Comparison of ENCODE assay signal across 8 mouse cellular contexts in the genomic region with DNA sequence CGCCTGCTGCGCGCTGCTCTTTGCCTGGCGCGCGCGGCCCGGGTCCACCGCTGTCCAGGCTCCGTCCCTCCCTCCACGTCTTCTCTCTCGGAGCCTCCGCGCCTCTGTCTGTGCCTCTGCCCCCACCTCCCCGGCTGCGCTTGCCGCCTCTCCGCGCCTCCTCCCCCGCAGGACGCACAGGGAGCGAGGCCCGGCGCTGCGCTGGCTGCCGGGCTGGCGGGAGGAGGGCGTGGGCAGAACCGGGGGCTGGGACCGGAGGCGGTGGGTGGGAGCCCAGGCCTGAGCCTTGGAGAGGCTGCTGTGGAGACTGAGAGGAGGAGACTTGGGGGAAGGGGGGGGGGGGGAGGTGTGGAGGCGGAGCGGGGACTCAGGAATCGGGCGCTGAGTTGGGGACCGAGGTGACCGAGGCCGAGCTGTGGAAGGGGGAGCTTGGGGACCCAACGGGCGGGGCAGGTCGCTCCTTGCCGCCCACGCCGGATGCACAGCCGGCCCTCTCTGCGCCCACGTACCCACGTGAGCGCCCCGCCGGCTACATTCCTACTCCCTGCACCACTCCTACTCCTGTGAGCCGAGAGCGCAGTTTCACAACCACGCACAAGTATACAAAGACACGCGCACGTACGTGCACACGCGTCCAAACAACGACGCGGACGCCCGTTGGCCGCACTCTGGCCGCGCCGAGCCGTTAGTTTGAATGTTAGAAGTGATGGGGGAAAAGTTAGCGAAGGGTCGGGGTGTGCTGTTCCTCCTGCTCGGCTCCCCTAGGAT. TPM values are rescaled to one million over a fixed set of nuclear protein-coding genes. Genes with fewer than 3 reads are reported as not detected.
DNase-seq lines count a peak whose midpoint lies in the region; ATAC-seq and TF ChIP-seq lines count a peak whose summit lies in the region.

Nemp1 (plus strand) TSS at position 401 of the 768 bp plus-strand sequence.

- H3K79me2 ChIP-seq in MEL (ENCODE audit: control insufficient read depth, insufficient read depth, low read length, poor library complexity), result peaks cover 22% of the 10 kb centered on the region

- ATAC-seq in hematopoietic stem cell, adult 5-6 weeks (replicated peaks in 1 of 2; ENCODE audit: insufficient read depth in 1 of 2, low FRiP score in 2 of 2, low TSS enrichment in 1 of 2, low read depth in 1 of 2, poor library complexity in 2 of 2, severe bottlenecking in 2 of 2), result peak; percentile 20 to 40

- no peak for TF ChIP-seq RAD21 in MEL (IDR thresholded peaks at IDR 0.05; ENCODE audit: low read depth, low read length)

- peaks cover 9 to 52% of the 10 kb centered on the region in 2 experiments for H3K4me1 ChIP-seq in MEL (ENCODE audit: control insufficient read depth in 1 of 2, insufficient read depth in 2 of 2, low read length in 2 of 2)

- no peaks in the 10 kb centered on the region for H3K27me3 ChIP-seq in MEL (ENCODE audit: control insufficient read depth in 1 of 2, insufficient read depth in 2 of 2, low read length in 2 of 2)

- peak; percentile 90 for DNase-seq in MEL (ENCODE audit: low read depth, low spot score)
- DNase-seq in cerebellum, adult 8-10 months, result peak; percentile 80
- DNase-seq in forelimb bud, embryonic 11.5 days (ENCODE audit: low read depth, low spot score), result peak; percentile 83
- peak; percentile 89 for DNase-seq in layer of hippocampus, adult 9-11 months
- DNase-seq in lung, postnatal 10 days, result peak; percentile 93
- peak; percentile 84 for DNase-seq in ovary, postnatal 10 days (ENCODE audit: low spot score)
- DNase-seq in thymus, postnatal 10 days (ENCODE audit: low spot score in 2 of 2), result peak; percentile 59 to 62

- TF ChIP-seq POLR2A in MEL (IDR thresholded peaks at IDR 0.05; ENCODE audit: control insufficient read depth in 1 of 2, insufficient read depth in 1 of 2, low read depth in 1 of 2, low read length in 2 of 2, poor library complexity in 1 of 2), result peak; percentile 33 to 62; a peak in 2 of 4 replicates

- peak within 1 kb of the TSS; percentile 91 for H3K9ac ChIP-seq in MEL (ENCODE audit: control insufficient read depth, low read depth, low read length, poor library complexity, severe bottlenecking)

- peak in 1 of 2 experiments; percentile 55; a peak in 2 of 4 replicates for TF ChIP-seq EP300 in MEL (IDR thresholded peaks at IDR 0.05; ENCODE audit: low read depth in 1 of 2, low read length in 2 of 2)

- H3K4me3 ChIP-seq in MEL (ENCODE audit: control insufficient read depth in 1 of 2, insufficient read depth in 1 of 2, low read depth in 2 of 2, low read length in 2 of 2), result peak within 1 kb of the TSS; percentile 72 to 94

- peak within 1 kb of the TSS; percentile 98 for H3K27ac ChIP-seq in MEL (ENCODE audit: control insufficient read depth, low read depth, low read length)

- no peaks in the 10 kb centered on the region for H3K9me3 ChIP-seq in MEL (replicated peaks; ENCODE audit: insufficient read depth, low read length)

- peaks cover 0 to 40% of the 10 kb centered on the region in 2 experiments; a peak in 2 of 4 replicates for H3K36me3 ChIP-seq in MEL (ENCODE audit: control insufficient read depth in 1 of 2, insufficient read depth in 2 of 2, low read length in 2 of 2)

- TF ChIP-seq CTCF in MEL (IDR thresholded peaks at IDR 0.05 in 2 of 3, conservative IDR thresholded peaks at IDR 0.05 in 1 of 3; ENCODE audit: control insufficient read depth in 1 of 3, insufficient read depth in 1 of 3, low read depth in 2 of 3, low read length in 3 of 3, poor library complexity in 1 of 3, severe bottlenecking in 1 of 3), result no peak

TF ChIP-seq in MEL, 35 proteins besides CTCF, POLR2A, EP300 and RAD21:
- TF ChIP-seq UBTF (IDR thresholded peaks at IDR 0.05; ENCODE audit: borderline replicate concordance, insufficient read depth, low read depth, low read length), result peak; percentile 79; the same call in 1 of the 2 replicates
- peak; percentile 73; the same call in 1 of the 2 replicates for TF ChIP-seq MAZ (IDR thresholded peaks at IDR 0.05; ENCODE audit: low read depth, low read length)
- TF ChIP-seq SIN3A (IDR thresholded peaks at IDR 0.05; ENCODE audit: low read length), result peak; percentile 56
- no peak for TF ChIP-seq KAT2A (conservative IDR thresholded peaks at IDR 0.05; ENCODE audit: low read depth, low read length)
- no peak for TF ChIP-seq GABPA (IDR thresholded peaks at IDR 0.05; ENCODE audit: low read depth, low read length)
- TF ChIP-seq POLR2AphosphoS2 (IDR thresholded peaks at IDR 0.05; ENCODE audit: low read length), result peak; percentile 59; the same call in 1 of the 2 replicates
- no peak for TF ChIP-seq ZKSCAN1 (IDR thresholded peaks at IDR 0.05; ENCODE audit: low read depth, low read length)
- TF ChIP-seq MXI1 (IDR thresholded peaks at IDR 0.05; ENCODE audit: low read depth, low read length), result peak; percentile 23; the same call in 1 of the 2 replicates
- TF ChIP-seq MAFK (IDR thresholded peaks at IDR 0.05; ENCODE audit: borderline replicate concordance, low read depth, low read length), result no peak
- peak; percentile 74 for TF ChIP-seq USF1 (IDR thresholded peaks at IDR 0.05; ENCODE audit: low read depth, low read length)
- peak; percentile 3; the same call in 1 of the 2 replicates for TF ChIP-seq ETS1 (IDR thresholded peaks at IDR 0.05; ENCODE audit: low read depth, low read length)
- peak; percentile 5; the same call in 1 of the 2 replicates for TF ChIP-seq TCF12 (IDR thresholded peaks at IDR 0.05; ENCODE audit: low read depth, low read length)
- no peak for TF ChIP-seq POLR2AphosphoS5 (IDR thresholded peaks at IDR 0.05; ENCODE audit: borderline replicate concordance, low read depth, low read length)
- TF ChIP-seq NRF1 (IDR thresholded peaks at IDR 0.05; ENCODE audit: insufficient read depth, low read depth, low read length, poor library complexity, severe bottlenecking), result 0 out of 2 replicates have a peak, but pooled peaks have one; percentile 19
- no peak; the same call in 1 of the 2 replicates for TF ChIP-seq BHLHE40 (IDR thresholded peaks at IDR 0.05; ENCODE audit: borderline replicate concordance, low read depth, low read length)
- no peak for TF ChIP-seq RCOR1 (IDR thresholded peaks at IDR 0.05; ENCODE audit: low read depth, low read length)
- TF ChIP-seq NELFE (IDR thresholded peaks at IDR 0.05; ENCODE audit: low read depth, low read length), result peak; percentile 44; the same call in 1 of the 2 replicates

RNA-seq across cellular contexts. Expression of gene Nemp1, which starts in this region (rescaled TPM):
- 11.8 and 12.1 TPM in 2 replicates for total RNA-seq in MEL (2012; rRNA removed)
- polyA plus RNA-seq in MEL (2012; ENCODE audit: insufficient read depth in 1 of 2, insufficient read length in 2 of 2, low read depth in 1 of 2, low replicate concordance in 2 of 2, missing spikeins in 1 of 2), result 10 to 100 TPM in 1 of 2 experiments, not detected in 1; 13.9 TPM
- total RNA-seq in hematopoietic stem cell, adult 5-6 weeks (2017), result 41.8 and 43.0 TPM in 2 replicates

Comparison
In these comparisons a context has a peak if more than half of its experiments do, and no peak if none do; other contexts are left out.
1. Peak in every context shown above with its lines: DNase-seq, ATAC-seq, H3K4me3 ChIP-seq and H3K27ac ChIP-seq.